Mouse (Mus musculus) thymus, postnatal 0 days (tissue): ENCODE data around the gene Slc22a23. TPM values are rescaled to one million over a fixed set of nuclear protein-coding genes. Genes with fewer than 3 reads are reported as not detected.

Experiments used
- DNase-seq: peaks from one replicate; pipeline ENCODE4 v3.0.0-alpha.2; 2015; ENCODE audit warnings: low spot score
- polyA plus RNA-seq: library from polyadenylated mRNA; unstranded; fragments of >200 nt; fragmentation: Nextera tagmentation; extraction: Ambion mirVana; gene quantifications from 2 replicates; pipeline ENCODE4 v1.2.1, GENCODE M21; 2015

The Slc22a23 gene
- polyA plus RNA-seq, 1 experiment from 2014 or later = 2.8 TPM

GRCm38 (mm10) chr13:34163304-34163975 is 181.5 kb downstream of the Slc22a23 start:
- DNase-seq = no peak

GRCm38 (mm10) chr13:34162491-34163303 is 182.3 kb downstream of the Slc22a23 start, which contains the start of gene Psmg4:
Gene Psmg4, plus strand, starts transcription at chr13:34162964.
- peak; percentile 91 for DNase-seq

- DNase-seq = no peak
Measured at GRCm38 (mm10) chr13:34159926-34160325, 185.1 kb downstream of the Slc22a23 start.

- no peak for DNase-seq
Measured at GRCm38 (mm10) chr13:34157596-34158157, 187.3 kb downstream of the Slc22a23 start.

GRCm38 (mm10) chr13:34156840-34157185 is 188.2 kb downstream of the Slc22a23 start:
- no peak for DNase-seq

GRCm38 (mm10) chr13:34156133-34156839 is 188.7 kb downstream of the Slc22a23 start:
- no peak for DNase-seq

GRCm38 (mm10) chr13:34154931-34155272 is 190.1 kb downstream of the Slc22a23 start:
- DNase-seq = peak; percentile 77

- peak; percentile 89 for DNase-seq
Measured at GRCm38 (mm10) chr13:34154217-34154930, 190.6 kb downstream of the Slc22a23 start.

- DNase-seq = no peak
Measured at GRCm38 (mm10) chr13:34153254-34154011, 191.5 kb downstream of the Slc22a23 start.

GRCm38 (mm10) chr13:34152695-34153094 is 192.3 kb downstream of the Slc22a23 start:
- DNase-seq = no peak

- DNase-seq = no peak
Measured at GRCm38 (mm10) chr13:34151425-34151824, 193.6 kb downstream of the Slc22a23 start.

GRCm38 (mm10) chr13:34150271-34151027 is 194.5 kb downstream of the Slc22a23 start:
- DNase-seq = no peak

GRCm38 (mm10) chr13:34149463-34150176 is 195.4 kb downstream of the Slc22a23 start:
- no peak for DNase-seq

GRCm38 (mm10) chr13:34148767-34149392 is 196.1 kb downstream of the Slc22a23 start:
- DNase-seq = peak; percentile 50

GRCm38 (mm10) chr13:34148181-34148580 is 196.8 kb downstream of the Slc22a23 start:
- no peak for DNase-seq

GRCm38 (mm10) chr13:34146916-34147315 is 198.1 kb downstream of the Slc22a23 start:
- peak; percentile 65 for DNase-seq

GRCm38 (mm10) chr13:34143389-34143788 is 201.6 kb downstream of the Slc22a23 start:
- no peak for DNase-seq

- no peak for DNase-seq
Measured at GRCm38 (mm10) chr13:34136605-34137004, 208.4 kb downstream of the Slc22a23 start.
